Mouse (Mus musculus) left cerebral cortex, postnatal 14 days (tissue): ENCODE measurements at regions not wholly inside any gene's neighbourhood (a gene's known extent, or its start where the extent isn't known, plus 50 kb on each side); places are given as distances from the start of the nearest gene placed in this dataset.

Source experiments
- DNase-seq, 2 experiments: peaks; one replicate each; pipeline ENCODE4 v3.0.0; 2021 to 2022; ENCODE audit warnings: low spot score in 2 of 2, mixed read lengths in 1 of 2
- intact Hi-C: fragments of 180-260 bp; cut with DNase I; formaldehyde crosslinking; loops from one replicate; pipeline ENCODE4 v1.15.1; 2025

DNA sequence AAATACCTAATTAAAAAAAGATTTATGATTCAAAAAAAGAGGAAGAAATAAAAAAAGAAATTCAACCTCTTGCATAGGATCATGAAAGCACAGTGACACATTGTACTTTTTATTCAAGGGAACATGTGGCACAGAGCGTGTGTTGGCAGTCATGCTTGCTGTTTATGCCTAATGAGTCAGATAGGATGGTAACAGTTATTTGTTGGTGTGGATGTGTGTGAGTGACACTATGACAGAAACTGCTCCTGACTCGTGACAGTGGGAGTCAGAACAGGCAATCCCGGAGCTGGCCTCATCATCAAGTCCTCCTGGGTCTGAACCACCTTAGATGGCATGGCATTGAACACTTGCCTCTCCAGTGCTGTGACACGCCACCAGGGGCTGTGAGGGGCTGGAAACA lies 261.4 kb downstream of the Pax1 start:
- intact Hi-C loops: no loop called here
- DNase-seq: no peak

DNA sequence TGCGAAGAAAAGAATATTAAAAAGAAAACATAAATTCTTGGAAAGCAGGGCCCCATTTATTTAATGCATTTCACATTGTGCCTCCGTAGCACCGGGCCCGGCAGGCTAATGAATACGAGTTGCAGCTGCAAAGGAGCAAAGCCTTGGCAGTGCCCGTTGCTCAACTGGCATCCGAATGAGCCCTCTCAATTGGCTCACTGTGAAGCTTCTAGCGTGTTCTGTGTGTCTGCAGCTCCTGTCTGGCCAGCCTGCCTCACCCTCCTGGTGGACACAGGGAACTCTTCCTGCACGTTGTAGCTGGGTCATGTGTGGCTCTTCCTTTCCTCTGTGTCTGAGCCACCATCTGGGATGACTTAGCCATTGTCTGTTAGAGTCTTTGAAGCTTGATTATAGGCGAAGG lies 256.1 kb downstream of the Pax1 start:
- DNase-seq: peak; percentile 26 to 54

DNA sequence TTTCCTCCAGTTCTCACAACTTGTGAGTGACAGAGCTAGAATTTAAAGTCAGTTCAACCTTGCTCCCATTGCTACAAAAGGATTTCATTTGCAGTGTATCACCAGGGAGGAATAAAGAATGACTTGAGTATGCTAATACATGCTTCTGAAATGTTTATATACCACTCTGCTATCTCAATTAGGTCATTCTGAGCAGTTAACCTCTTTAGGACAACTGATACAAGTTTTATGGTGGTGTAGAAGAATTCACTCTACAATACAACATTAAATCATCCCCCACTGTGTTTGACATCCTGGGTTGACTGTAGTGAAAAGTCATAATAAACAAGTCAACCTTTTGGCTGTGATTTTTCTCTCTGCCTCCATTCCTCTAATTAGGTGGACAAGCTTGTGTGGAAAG lies 248.6 kb downstream of the Pax1 start:
- no peak for DNase-seq
- intact Hi-C loops: no loop called here

More for the DNA sequence above, 256.1 kb downstream of the Pax1 start:
- intact Hi-C loops: no loop called here

DNA sequence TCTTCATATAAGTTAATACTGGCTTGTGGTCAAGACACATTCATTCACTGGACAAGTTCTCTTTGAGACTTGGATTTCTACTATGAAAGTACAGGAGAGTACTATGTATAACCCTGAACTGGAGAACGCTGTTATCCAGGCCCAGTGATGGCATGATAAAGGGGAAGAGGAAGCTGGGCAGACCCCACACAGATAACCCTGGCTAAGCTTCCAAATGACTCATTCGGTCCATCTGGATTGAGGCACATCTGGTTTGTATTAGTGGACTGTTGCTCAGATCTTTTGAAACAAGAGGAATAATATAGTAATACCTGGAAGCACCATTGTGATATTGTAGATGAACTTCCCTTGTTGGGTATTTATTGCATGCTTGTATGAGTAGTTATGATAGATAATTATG lies 239.9 kb downstream of the Pax1 start:
- DNase-seq: no peak
- intact Hi-C loops: no loop called here

DNA sequence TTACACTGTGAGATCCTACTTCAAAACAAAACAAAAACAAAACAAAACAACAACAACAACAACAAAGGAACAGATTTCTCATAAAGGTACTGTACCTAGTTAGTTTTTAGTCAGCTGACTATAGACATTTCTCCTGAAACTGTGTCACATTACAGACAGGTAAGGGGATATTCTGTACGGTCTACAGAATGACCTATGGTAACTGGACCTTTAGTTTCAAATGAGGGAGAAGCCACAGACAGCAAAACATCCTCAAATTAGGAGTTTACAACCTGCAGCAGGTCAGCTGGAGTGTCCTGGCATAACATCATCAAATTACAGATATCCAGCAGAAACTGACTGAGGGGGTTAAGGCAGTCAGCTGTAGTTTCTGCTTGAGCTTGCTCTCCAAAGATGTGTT lies 210.7 kb downstream of the Pax1 start:
- DNase-seq: no peak
- intact Hi-C loops: no loop called here

DNA sequence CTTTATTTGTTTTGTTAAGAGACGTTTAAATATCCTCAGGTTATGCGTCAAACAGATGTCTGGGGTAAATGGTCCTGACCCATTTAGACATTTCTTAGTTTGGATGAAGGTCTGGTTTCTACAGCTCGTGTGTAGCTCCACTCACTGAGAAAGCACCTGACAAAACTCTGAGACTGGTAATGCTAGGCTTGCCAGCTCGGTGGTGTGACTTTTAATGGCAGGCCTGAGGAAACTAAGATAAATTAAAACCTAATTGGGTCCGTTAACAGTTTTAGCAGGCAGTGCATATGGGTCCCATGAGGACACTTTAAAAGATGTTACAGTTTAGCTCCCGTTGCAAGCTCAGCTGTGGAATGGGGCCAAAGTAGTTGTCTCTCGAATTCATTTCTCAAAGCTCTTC lies 199.5 kb downstream of the Pax1 start:
- DNase-seq: no peak

DNA sequence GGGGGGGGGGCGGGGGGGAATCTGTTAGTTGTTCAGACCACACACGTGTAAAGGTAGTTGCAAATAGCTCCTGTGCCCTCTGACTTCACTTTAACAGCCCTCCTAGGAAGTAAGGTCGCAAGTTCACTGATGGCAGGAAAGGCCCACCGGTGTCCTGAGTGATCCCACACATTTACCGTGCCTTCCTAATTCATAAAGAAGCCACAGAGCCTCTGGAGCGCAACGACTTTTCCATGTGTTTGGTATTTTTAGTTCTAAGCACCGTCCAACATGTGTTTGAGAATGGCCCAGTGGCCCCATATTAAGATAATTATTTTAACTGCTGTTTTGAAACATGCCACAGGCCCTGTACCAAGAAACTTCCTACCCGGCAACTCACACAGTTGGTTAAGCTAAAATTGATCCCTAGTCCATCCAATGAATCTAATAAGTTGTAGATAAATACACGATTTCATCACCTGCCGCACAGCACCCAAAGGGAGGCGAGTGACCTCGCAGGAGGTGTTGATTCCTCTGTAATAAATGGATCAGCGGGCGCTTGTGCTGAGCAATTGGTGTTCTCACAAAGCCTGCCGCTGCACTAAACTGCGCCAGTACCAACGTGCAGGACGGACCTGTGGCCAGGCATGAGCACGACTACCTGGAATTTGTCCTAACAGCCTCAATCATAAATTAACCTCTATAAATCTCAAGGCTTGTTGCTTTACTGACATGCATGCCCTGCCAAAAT lies 198.9 kb downstream of the Pax1 start:
- no peak for DNase-seq
- intact Hi-C loops: no loop called here

More for the DNA sequence above, 199.5 kb downstream of the Pax1 start:
- intact Hi-C loops: no loop called here

DNA sequence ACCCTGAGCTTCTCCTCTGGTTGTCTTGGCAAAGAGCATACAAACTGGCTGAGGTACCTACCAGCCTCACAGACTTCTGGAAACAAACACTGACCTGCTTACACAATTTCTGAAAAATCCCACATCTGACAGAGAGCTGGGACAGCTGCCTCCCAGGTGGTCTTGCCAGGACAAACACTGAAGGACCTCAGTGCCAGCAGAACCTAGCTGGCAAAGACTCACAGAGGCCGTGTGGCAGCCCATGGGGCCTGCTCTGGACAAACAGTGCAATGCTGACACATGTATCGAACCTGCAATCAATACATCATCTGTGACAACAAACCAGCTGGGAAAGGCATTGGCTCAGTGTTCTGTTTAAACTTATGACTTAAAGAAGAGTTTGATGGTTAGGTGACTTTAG lies 167.4 kb downstream of the Pax1 start:
- no peak for DNase-seq
- intact Hi-C loops: no loop called here

DNA sequence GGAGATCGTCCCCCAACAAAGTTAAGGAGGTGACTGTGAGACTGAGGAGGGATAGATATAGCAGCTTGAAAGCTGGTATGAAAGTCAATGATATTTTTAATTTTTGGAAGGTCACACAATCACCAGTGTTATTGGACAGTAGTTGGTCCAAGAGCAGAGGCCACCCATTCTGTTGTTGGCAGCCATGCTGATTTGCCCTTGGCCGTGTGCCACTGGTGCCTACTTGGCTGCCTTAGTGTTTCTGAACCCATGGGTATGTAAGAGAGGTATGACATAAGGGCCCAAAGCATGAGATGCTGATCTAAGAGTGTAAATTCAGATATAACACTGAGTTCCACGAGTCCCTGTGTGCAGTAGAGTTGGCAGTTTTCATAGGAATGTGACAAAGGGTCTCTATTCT lies 153.7 kb downstream of the Pax1 start:
- no peak for DNase-seq
- intact Hi-C loops: no loop called here

DNA sequence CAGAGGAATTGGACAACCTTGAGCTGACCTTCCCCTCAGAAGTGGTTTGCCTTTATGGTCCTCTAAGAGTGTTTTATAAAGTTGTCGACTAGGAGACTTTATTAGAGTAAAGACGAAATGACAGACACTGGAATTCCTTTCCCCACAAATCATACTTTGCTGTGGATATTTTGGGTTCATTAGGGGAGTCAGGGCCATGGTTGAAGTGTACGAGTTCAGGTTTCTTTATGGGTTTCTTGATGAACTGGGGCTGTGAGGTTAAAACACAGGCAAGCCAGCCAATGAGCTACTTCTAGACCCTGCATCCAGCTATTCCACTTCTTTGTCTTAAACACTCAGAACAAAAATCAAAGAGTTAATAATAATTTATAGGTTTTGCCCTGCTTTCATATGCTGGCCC lies 153.0 kb downstream of the Pax1 start:
- intact Hi-C loops: no loop called here
- no peak for DNase-seq

DNA sequence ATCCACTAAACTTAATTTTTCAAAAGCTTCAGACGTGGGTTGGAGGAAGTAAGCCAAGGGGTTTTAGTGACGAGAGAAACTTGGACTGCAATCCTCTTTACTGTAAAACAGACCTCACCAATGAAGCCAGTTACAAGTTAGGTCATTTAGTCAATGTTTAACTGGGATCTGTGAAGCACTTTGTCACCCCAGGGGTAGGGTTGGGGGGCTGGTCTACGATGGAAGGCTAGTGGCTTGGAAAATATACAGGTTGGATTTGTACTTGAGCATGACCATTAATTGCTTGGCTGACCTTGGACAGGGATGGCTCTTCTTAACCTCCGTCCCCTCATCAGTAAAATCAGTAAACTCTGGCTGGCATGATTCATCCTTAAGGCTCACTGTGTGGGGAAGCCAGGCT lies 142.2 kb downstream of the Pax1 start:
- DNase-seq: no peak
- intact Hi-C loops: no loop called here

DNA sequence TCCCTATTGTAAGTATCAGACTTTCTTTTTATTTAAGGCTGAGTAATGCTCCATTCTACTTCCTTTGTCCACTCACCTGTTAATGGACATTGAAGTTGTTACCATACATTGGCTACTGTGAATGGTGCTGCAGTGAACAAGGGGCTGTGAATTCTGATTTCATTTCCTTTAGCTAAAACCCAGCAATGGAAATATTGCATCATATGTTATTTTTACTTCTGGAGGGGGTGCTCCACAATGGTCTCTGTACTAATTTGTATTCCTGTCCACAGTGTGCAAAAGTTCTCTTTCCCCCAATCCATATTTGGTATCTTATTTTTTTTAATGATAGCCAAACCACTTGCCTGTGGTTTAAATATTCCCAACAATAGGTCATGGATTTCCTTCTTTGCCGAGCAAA lies 137.0 kb downstream of the Pax1 start:
- no peak for DNase-seq
- intact Hi-C loops: no loop called here

DNA sequence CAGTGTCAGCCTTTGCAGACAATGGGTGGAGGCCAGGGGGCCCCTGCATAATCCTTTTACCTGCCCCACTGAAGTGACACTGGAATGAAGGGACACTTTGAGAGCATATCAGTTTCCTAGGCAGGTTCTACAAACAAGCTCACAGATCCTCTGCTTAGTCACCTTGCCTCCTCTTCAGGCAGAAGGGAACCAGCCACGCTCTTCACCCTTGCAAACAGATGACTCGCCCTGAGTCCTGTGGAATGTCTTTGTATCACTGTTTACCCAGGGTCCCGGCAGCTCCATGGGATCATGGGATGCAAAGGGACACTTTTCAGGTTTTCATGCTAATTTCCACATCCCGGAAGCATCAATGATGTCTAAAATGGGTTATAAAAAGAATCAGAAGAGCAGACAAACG lies 94.2 kb downstream of the Pax1 start:
- intact Hi-C loops: no loop called here

DNA sequence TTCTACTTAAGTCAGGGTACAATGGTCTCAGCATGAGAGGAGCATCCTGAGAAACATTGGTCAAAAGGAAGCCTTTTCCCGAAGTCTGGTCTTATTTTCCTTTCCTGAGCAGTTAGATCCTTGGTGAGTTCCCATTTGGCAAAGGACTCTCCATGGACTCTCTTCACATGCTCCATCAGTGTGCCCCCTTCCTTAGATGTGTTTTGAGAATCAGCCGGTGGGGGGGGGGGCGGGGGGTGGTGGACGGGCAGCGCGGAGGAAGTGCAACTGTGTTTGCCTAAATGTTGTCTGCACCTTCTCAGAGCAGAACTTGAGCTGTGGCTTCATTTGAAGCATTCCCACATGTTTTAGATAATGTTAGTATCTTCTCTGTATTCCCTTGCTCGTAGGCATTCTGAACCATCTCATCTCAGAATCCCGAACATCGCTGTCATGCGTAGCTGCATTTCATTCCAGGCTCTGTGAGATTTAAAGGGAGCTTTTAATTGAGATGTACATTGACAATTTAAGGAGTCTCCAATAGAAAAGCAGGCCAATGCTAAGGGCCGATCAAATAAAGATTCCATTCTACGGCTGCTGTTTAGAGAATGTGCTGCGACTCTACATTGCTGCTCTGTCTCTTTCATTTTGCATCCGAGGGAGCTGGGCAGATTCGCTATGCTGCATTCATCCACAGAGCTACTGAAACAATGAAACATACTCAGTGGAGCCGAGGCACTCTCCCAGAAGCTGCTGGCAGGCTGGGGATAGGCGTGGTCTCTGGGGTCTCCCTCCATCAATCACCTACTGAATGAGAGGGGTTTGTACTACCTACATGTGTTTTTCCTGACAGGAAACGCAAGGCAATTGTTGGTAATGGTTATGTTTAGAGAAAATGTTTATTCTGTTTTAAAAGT lies 92.9 kb downstream of the Pax1 start:
- intact Hi-C loops: no loop called here
- peak; percentile 34 to 38 for DNase-seq

More for the DNA sequence above, 94.2 kb downstream of the Pax1 start:
- DNase-seq: no peak
